Mouse (Mus musculus) adrenal gland, postnatal 14 days (tissue): Measurements from ENCODE around the gene Psg28. TPM values are rescaled to one million over a fixed set of nuclear protein-coding genes. Genes with fewer than 3 reads are reported as not detected.
"Not testable (repeated sequence)": the region's sequence is repeated elsewhere in the genome, so short reads cannot be mapped to it uniquely, and the experiment has no call there.

Source experiments
- DNase-seq: peaks from one replicate; pipeline ENCODE4 v3.0.0; 2021; ENCODE audit warnings: mixed read lengths
- long read RNA-seq, 2 experiments: library from polyadenylated mRNA; stranded (forward); transcript quantifications; one replicate each; pipeline ENCODE4 v2.0.0; 2021
- microRNA-seq, 2 experiments: library from miRNA; unstranded; fragments of <30 nt; microRNA quantifications; one replicate each; pipeline ENCODE4 v1.2.0; 2021
- total RNA-seq: library from RNA; stranded (reverse); gene quantifications from 2 replicates; pipeline ENCODE4 v1.2.3, GENCODE M21; 2021

The Psg28 gene
- total RNA-seq, result not detected in 2 replicates
- long read RNA-seq, experiment 1, result 0 reads
- long read RNA-seq, experiment 2, result 0 reads

DNA sequence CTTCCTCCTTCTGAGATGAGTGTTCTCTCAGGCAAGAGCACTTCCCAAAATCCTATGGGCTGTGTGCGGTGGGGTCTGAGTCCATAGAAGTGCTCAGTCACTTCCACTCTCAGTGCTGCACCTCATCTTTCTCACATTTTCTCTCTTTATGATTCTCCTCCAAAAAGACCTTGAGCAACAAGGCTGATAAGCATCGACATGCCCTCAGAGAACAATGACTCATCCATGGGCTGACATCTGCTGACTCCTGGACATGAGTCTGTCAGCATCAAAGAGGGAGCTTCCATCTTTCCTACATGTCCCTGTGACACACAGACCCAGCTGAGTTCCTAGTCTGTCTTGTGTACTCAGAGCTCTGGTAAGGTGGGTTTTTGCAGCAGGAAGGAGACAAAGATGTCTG is at the start of gene Psg28:
TSS of gene Psg28 (minus strand) at position 101 of the 400 bp plus-strand sequence.
- DNase-seq, result not testable (repeated sequence)

DNA sequence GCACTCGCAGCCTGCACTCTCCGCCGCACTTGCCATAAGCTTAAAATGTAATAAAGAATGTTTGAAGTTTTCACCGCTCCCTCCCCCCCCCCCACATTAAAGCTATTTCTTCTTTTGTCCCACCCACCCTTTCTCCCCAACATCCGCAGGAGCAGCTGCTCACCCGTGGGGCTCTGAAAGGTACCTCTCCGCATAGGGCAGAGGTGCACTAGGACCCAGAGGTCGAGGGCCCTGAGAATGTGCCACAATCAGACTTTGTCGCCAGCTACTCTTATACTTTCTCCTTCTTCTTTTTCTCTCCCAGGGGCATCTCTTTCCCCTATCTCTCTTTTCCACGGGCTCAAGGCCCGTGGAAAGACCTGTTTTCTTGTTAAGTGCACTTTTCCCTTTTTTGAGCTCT is 28.4 kb downstream of the Psg28 start:
- DNase-seq, result no peak

DNA sequence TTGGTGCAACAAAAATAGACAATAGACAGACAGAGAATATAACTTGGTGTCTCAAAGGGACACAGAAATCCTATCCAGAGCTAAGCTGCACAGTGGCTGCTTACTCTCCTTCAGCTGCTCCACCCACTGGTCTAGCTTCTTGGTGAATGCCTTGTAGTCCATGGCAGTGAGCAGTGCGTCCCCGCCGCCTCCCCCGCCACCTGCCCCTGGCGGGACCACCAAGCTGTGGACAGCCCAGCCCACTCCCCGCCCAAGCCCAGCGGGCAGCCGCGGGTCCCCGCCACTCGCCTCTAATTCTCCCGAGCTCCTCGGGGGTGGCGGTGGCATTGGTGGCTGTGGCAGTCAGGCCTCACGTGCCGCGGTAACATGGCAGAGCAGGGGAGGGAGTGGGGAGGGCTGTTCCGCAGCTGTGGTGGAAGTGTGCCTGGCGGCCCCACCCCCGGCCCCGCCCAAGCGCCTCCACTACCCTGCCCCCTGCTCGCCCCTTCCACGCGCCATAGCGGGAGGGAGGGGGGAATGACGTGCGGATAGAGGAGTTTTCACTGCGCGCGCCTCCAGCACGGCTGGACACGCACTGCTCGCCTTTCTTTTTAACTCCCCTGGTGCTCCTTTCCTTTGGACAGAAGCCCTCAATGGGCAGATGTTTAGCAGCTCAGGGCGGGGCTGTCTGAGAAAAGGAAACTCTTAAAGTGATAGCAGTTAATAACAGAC is 29.2 kb downstream of the Psg28 start:
- DNase-seq, result no peak

DNA sequence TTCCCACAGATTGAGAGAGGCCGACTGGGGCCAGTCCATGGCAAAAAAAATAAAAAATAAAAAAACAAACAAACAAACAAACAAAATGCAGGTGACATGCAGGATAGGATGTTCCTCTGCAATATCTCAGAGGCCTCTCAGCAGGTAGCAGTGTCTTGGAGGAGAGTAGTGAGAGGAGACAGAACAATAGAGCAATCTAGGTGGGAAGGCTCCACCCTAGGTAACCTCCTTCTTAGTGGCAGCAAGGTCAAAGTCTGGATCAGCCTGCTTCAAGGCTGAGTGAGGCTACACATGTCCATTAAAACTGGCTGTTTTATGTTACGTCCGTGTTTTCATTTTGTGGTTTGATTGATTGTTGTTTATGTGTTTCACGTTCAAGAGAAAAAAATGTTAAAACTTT is 40.4 kb downstream of the Psg28 start:
- not testable (repeated sequence) for DNase-seq

DNA sequence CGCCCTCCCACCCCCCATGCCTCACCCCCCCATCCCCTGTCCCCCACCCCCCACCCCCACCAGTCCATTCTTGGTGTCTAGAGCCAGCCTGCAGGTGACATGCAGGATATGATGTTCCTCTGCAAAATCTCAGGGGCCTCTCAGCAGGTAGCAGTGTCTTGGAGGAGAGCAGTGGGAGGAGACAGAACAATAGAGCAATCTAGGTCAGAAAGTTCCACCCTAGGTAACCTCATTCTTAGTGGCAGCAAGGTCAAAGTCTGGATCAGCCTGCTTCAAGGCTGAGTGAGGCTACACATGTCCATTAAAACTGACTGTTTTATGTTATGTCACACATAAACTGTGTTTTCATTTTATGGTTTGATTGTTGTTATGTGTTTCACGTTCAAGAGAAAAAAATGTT is 53.5 kb downstream of the Psg28 start:
- no peak for DNase-seq

Small RNA genes lying within 50 kb of the gene (microRNA-seq; reads per million reads assigned to microRNA genes)
- 0 reads per million in 2 experiments for gene Gm24715

Other genes starting within 250 kb of the Psg28 start
- not detected in 2 replicates for gene Mill1, start 186.7 kb downstream of the Psg28 start, total RNA-seq
- gene Psg18, start 77.0 kb downstream of the Psg28 start, total RNA-seq, result not detected in 2 replicates
- gene Psg26, start 52.1 kb upstream of the Psg28 start, total RNA-seq, result not detected in 2 replicates
- not detected in 2 replicates for gene Psg25, start 100.2 kb upstream of the Psg28 start, total RNA-seq
- gene Psg27, start 135.3 kb upstream of the Psg28 start, total RNA-seq, result not detected in 2 replicates
- gene Psg23, start 184.5 kb upstream of the Psg28 start, total RNA-seq, result not detected in 2 replicates
- gene Psg21, start 224.7 kb upstream of the Psg28 start, total RNA-seq, result not detected in 2 replicates